Mouse (Mus musculus): Measurements from ENCODE around the gene Cnot6.

The Cnot6 gene

DNA sequence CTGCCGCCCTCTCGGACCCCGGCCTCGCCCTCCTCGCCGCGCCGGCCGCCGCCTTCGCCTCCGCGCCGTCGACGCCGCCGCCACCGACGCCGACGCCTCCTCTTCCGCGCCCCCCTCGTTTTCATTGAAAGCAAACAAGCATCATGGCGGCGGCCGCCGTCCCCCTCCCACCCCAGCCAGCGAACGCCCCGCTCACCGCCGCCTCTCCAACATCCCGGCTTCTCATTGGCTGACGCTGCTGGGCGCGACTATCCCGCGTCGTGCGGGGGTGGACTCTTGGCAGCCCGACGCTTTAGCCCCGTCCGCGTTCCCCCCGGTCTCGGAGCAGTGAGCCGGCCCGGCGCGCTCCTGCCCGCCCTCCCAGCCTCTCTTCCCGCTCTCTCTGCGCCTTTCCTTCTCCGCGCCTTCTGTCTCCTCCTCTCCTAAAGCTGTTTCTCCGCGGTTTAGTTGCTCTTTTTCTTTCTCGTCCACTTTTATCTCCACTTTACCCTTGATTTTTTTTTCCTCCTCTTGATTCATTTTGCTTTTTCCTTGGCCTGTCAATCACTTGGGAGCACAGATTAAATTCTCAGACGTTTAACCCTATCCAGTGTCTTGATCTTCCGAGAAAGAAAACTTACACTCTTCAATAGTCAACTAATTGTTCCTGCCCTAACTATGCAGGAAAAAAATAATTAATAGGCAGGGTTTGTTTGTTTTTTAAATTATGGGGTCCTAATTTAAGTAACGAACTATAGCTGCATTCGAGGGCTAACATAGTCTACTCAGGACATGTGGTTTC is at the start of gene Cnot6:
Gene Cnot6 (minus strand): TSS at position 169 of the 781 bp plus-strand sequence.
- DNase-seq (ENCODE audit: low read depth) = peak; percentile 98

DNA sequence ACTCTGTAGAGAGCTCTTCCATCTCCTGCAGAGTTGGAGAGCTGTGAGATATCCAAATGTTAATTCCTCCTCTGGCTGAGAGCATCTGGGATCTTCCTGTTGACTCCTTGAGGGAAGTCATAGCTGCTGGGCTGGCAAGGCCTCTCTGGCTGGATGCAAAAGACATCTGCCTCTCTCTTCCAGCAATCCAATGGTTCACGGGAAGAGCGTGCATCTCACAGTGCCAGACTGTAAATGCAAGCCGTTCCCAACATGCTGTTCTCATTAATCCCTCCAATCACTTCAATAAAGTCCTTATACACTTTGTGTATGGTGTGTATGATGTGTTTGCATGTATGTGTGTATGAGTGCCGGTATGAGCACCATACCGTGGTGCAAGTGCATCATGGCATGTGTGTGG is 48.6 kb upstream of the Cnot6 start:
- DNase-seq (ENCODE audit: low read depth) = no peak

DNA sequence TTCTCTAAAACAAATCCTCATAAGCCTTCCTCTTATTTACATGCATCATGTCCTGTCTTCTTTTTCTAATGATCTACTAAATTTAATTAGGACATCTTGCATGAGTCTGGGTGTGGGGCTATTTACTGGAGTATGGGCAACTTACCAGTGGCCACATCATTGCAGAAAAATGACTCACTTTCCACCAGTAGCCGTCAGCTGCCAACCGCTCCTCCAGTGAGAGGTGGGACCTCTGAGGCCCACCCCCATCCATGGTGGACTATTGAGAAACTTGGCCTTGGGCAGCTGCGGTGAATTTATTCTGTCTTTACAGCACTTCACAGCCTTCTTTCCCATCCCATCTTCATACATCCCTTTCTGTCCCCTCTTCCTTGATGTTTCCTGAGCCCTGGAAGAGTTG is 45.6 kb upstream of the Cnot6 start:
- DNase-seq (ENCODE audit: low read depth) = no peak

DNA sequence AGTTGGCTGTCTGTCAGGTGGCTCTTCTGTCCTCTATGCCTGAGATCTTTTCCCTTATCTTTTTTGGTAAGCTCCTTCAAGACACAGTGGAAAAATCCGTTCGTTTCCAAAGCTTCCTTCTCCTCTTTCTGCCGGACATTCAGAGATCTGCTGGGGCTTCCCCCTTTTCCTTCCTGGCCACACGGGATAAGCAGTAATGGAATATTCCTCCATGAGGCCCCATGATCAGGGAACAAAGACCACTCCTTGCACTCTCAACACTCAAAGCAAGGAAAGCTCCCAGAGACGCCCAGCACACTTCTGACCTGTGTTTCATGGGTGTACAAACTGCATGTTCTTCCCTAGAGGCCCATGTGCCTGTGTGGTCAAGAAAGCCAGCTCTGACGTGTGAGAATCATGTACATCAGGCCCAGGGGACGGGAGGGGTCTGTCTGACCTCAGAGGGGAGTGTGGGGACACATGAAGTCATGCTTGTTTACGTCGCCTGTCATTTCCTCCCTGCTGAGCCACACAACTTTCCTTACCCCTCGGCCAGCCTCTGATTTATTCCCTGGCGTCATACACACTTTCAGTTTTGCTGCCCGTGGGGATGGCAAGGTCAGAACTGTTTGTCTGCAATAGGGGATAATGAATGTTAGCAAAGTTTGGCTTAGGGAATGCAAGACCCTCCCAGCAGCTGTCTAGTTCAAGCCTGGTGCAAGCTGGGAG is 42.6 kb upstream of the Cnot6 start:
- no peak for DNase-seq (ENCODE audit: low read depth)

DNA sequence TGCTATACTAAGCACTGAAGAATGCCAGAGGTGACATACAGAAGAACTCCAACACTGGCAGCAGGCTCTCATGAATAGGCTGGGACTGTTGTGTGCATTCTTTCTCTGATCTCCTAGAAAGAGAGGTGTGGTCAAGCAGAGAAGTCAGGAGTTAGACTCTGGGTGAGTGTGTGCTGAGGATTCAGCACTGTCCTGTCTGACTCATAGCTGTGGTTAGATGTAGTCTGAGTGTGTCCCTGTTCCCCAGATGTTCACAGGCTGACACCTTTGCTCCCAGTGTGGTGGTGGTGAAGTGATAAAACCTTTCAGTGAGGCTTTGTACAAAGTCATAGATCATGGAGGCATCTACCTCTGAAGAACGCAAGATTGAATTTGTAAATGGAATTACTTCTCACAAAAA is 34.2 kb upstream of the Cnot6 start:
- no peak for DNase-seq (ENCODE audit: low read depth)

DNA sequence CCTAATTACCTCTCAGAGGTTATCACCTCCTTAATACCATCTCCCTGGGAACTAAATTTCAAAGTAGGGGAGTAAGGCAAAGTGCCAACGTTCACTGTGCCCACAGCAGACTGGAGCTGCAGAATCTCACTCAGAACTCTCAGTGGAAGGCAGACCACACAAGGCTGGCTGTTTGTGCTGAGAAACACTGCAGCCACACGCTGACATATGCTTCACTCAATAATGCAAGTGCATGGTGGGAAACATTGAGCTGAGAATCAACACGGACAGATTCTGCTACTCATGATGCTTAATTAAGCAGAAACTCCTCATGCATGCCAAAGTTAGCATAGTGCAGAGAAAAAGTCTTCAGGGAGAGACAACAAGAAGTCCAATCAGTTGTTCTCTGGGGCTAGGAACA is 33.3 kb upstream of the Cnot6 start:
- no peak for DNase-seq (ENCODE audit: low read depth)

DNA sequence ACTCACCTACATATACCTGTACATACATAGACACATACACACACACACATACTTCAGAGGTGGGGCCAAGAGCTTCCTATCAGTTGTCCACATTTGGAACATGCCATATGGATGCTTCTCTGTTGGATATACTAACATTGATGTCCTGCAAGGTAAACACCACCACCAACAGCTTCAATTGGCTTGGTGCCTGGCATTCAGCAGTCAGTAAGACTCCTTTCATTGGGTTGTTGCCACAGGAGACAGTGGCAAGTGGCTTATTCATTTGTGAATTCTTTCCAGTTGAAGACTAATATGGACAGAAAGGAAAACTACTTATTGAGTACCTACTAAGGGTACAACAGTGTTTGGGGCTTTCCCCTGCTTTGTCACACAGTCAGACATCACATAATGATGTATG is 32.5 kb upstream of the Cnot6 start:
- no peak for DNase-seq (ENCODE audit: low read depth)

DNA sequence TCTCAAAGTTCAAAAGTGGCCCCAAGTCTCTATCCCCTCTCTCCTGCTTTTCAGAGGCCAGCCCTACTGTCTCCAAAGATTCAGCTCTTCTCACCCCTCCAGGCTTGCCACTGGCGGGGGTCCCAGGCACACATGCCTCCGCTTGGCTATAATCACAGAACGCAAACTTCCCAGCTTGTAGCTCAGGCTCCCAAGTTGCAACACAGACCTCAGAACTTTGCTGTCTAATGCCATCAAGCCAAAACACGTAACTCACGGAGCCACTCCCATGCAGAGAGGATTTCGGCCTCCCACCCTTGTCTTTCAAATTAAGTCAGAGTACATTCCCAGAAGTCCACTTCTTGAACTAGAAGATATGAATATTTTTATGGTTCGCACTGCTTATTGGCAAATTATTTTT is 31.1 kb upstream of the Cnot6 start:
- DNase-seq (ENCODE audit: low read depth) = no peak

DNA sequence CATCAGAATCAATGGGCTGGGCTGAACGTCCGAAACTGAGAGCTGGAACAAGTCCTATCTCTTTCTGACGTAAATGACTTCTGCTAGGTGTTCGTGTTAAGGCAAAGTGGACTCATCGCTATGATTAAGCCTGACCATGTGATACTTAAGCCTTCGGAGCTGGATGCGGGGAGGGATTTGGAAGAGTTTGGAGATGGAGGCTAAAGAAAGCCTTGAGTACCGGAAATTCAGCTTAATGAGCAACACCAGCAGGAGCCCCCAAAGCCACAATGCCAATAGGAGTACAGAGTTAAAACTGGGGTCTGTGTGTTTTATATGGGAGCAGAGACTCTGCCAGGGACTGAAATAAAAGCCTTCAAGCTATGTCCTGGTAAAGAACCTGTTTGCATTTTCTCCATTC is 29.7 kb upstream of the Cnot6 start:
- DNase-seq (ENCODE audit: low read depth) = no peak

DNA sequence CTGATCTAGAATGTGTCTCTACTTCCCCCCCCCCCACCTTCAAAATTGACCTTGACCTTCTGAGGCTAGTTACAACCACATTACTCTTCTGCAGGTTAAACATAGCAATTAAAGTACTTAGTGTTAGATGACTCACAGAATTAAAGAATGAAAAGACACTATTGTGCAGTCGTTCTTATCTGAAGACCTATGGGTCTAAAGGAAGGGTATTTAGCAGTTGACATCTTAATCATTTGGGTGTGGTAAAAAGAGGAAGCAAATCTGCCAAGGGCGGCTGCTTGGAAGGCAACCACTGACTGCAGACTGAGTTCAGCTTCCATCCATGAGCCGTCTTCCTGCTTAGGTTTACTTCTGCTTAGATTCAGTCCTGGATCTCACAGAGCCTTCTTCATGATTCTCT is 27.3 kb upstream of the Cnot6 start:
- DNase-seq (ENCODE audit: low read depth) = no peak

DNA sequence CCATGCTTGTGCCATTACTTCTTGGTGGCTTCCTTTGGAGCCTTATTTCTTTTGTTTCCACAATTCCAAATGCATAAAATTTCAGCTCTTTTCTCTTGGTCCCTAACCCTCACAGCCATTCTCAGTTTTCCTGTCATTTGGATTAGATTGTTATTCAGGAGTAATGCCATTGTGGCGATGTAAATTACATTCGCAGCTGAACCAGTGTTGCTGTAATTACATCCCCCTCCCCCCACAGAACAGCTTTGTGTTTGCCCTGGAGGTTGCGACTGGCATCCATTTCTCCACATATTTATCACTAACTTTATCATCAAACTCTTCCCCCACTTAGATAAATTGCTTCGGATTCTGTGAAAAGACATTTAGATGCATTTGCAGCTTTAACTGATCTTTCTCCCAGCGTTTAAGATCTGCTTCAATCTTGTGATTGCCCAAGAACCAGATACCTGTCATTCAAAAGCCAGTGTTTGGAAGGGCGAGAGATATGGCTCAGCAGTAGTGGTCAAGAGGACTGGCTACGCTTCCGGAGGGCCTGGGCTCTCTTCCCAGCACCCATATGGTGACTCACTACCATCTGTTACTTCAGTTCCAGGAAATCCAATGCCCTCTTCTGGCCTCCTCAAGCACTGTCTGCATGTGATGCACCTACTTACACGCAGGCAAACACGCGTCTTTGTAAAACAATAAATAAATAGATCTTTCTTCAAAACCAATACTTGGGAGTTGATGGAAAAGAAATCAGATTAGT is 26.3 kb upstream of the Cnot6 start:
- no peak for DNase-seq (ENCODE audit: low read depth)

DNA sequence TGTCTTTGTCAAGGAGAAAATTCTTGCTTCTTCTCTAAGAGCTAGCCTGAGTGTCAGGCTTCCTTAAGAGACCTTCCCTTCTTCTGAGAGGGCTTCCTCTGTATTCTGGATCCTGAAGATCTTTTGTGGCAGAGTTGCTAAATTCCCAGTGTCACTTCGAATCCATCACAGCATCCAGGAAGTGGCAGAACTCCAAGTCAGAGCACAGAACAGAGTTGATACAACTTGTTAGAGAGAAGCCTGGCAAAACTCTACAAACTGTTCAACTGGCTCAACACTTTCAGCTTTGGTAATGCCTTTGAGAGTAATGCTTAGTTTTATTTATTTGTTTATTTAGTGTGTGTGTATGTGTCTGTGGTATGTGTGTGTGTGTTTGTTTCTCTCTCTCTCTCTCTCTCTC is 25.1 kb upstream of the Cnot6 start:
- DNase-seq (ENCODE audit: low read depth) = no peak

DNA sequence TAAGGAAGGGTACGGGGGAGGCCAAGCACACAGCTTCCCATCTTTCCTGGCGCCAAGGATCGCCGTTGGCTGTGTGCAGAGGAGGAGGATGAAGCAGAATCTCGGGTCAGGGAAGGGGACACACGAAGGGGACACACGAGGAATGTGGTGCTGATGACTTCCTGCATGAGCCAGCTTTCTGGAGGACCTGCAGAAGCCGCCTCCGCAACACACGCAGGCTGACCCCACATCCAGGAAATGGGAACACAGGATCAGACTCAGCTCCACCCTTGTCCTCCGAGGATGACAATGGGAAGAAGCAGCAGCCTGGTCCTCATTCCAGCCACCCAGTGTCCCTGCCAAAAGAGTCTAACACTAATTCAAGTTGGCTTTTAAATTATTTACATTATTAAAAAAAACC is 22.2 kb upstream of the Cnot6 start:
- DNase-seq (ENCODE audit: low read depth) = no peak

DNA sequence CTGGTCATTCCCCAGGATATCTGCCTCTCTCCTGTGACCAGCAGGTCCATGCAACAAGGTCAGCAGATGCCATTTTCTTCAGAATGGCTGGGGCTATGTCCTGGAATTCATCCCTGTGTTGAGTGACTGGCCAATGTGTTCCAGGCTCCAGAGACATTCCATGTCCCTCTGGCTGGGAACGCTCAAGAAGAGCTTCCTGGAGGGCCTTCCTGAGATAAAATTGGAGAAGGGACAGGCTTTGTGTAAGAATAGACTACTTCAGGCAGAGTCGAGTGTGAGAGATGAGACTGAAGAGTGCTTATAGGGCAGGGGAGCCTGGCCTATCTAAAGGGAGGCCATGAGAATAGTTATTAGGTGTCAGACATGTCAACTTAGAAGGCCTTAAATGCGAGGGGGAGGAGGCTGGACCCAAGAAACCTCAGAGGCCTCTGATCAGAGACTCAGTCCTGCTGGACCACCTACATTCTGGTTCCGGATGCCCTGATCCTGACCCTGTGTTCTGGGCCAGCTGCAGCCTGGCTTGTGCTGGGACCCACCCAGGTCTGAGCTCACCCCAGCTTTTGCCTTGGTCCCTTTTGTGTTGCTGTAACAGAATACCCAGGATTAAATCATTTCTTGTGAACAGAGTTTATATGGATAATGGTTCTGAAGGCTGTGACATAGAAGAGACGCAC is 17.9 kb upstream of the Cnot6 start:
- no peak for DNase-seq (ENCODE audit: low read depth)

DNA sequence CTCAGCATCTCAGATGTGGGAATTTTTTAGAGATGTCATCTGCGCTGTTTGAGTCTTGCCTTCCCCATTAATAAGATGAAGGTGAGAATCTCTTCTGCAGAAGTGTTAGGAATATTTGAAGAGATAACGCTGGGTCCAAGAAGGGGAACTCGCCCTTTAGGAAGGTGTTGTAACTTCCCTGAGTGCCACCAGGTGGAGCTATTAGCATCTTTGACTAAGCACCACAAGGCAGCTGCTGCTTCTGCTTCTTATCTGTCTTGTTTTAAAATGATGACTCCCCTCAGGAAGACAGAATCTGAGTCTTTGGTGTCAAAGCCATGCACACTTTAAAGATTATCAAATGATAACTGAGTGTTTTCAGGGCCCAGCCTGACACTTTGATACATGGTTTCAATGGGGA is 15.4 kb upstream of the Cnot6 start:
- peak; percentile 47 for DNase-seq (ENCODE audit: low read depth)

DNA sequence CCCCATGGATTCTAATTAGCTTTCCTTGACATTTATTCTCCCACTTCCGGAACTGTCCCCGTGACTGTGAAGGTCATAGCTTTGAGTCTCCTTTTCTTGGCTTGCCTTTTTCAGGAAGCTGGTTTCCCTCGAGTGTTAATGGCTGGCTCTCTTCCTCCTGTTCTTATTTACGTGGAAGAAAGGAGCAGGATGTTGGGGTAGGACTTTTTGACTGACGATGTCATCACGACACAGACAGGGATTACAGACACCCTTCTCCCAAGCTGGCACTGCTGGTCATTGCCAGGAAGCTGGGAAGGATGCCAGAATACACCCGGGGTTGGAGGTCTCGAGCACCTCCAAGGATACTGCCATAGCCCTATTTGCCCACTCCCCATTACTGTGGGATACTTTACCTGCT is 14.3 kb upstream of the Cnot6 start:
- DNase-seq (ENCODE audit: low read depth) = no peak

DNA sequence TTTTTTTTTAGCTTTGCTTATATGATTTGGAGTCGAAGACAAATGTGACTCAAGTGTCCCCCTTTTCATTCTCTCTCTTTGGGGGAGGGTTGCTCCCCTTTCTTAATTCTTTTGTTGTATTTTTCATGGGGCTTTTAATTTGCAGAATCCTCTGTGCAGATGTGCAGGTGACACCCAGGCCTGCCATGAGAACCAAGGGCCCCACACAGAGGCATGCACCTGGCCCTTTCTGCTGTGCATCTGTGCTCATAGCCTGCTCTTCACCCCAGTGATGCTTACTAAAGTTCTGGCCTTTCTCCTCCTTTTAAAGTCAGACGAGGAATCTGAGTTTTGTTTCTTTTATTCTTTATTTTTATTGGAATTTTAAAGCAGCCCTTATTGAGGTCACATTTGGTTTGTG is 12.2 kb upstream of the Cnot6 start:
- no peak for DNase-seq (ENCODE audit: low read depth)

DNA sequence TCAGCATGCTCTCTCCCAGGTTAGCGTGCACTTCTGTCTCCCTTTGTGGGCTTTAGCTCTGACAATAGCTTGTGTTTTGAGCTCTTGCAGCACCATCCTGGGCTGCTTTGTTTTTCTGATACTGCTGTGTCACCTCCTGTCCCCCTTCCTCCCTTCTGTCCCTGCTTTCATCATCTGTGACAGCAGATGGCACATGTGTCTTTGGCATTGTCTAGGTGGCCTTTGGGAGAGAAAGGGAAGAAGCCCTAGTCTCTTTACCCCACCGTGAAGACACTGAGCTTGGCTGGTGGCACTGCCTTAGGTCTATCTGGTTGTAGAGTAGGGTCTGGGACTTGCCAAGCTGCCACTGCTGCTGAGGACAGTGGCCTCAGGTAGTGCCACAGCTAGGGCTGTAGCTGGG is 10.8 kb upstream of the Cnot6 start:
- no peak for DNase-seq (ENCODE audit: low read depth)

DNA sequence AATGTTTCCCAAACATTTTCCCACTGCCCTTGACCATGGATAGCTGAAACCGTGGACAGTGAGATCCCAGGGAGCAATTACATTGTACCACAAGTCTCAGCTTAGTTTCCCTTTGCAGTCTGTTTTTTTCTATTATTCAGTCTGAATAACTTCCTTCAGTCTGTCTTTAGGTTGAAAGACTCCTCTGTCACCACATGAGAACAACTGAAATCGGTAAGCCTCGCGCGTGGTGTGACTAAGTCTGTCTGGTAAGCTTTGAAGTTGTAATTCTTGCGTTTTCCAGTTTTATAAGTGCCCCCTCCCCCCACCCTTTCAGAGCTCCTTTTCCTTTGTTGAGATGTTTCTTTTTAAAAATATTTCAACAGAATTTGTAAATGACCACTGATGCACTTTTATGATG is 10.2 kb upstream of the Cnot6 start:
- no peak for DNase-seq (ENCODE audit: low read depth)

DNA sequence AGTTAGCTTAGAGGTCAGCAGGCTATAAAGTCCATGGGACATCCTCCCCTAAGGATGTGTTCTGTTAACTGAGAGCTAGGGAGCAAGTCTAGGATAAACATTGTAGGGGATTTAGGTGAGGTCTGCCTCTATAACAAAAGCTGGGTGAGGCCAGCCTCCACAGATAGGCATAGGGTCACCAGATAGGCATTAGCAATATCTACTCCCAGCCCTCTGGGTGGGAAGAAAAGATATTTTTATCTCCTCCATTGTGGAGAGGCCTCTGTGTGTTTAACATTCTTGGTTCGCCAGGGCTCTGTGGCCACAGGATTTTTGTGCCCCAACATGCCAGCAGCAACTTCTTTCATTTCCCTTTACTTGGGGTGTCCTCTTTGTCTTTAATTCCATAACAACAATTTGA is 8.8 kb upstream of the Cnot6 start:
- no peak for DNase-seq (ENCODE audit: low read depth)

DNA sequence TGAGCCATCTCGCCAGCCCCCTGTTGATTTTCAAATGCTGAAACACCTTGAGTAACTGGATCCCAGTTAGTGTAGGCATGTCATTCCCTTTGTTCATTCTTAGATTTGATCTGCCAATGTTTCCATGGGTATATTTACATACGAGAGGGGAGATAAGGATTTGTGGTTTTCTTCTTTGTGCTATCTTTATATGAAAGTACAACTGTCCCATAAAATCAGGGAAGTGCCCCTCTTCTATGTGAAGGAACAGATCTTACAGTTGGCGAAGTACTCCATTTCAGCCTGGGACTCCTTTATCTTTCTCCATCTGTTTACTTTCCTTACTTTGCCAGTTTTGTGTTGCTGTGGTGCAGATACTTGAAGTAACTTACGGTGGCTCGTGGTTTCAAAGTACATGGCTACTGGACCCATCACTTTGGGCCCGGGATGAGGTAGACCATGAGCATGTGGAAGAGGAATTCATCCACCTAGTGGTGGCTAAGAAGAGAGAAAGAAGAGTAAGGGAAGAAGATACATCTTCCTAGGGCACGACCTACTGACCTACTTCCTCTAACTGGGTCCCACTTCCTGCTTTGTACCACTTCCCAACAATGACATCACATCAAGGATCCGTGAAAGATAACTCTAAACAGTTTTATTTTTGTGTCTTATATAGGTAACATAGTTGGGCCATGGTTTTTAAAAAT is 7.1 kb upstream of the Cnot6 start:
- DNase-seq (ENCODE audit: low read depth) = no peak

Measured in c-Kit-positive CD71-positive TER-119-negative erythroid progenitor cells, embryonic 14.5 days (primary cell).